Mouse (Mus musculus) olfactory bulb, adult 2 months (tissue): ENCODE results near the gene Ms4a14. TPM values are rescaled to one million over a fixed set of nuclear protein-coding genes. Genes with fewer than 3 reads are reported as not detected.
"Not testable (repeated sequence)": the region's sequence is repeated elsewhere in the genome, so short reads cannot be mapped to it uniquely, and the experiment has no call there.

Experiments used
- H3K27ac ChIP-seq: fragments of 200-500 bp; 2 replicates; pipeline ENCODE4 v1.5.1; 2012; ENCODE audit warnings: low read depth, low read length; ENCODE audit not compliant: insufficient read depth
- H3K4me1 ChIP-seq: fragments of 200-500 bp; 2 replicates; pipeline ENCODE4 v1.6.1; 2012; ENCODE audit warnings: low read length; ENCODE audit not compliant: control insufficient read depth, insufficient read depth
- H3K4me3 ChIP-seq: fragments of 200-500 bp; 2 replicates; pipeline ENCODE4 v1.5.1; 2012; ENCODE audit warnings: mild to moderate bottlenecking, low read depth, low read length, moderate library complexity; ENCODE audit not compliant: insufficient read depth
- CTCF ChIP-seq: fragments of 200-500 bp; IDR thresholded peaks from 2 replicates; pipeline ENCODE4 v1.5.1; 2012; ENCODE audit warnings: low read depth, mild to moderate bottlenecking, low read length, moderate library complexity; ENCODE audit not compliant: insufficient read depth
- POLR2A ChIP-seq: fragments of 200-500 bp; IDR thresholded peaks from 2 replicates; pipeline ENCODE4 v1.6.1; 2012; ENCODE audit warnings: mild to moderate bottlenecking, low read depth, low read length, moderate library complexity; ENCODE audit not compliant: insufficient read depth
- WGBS: fragments of 180-500 bp; shearing (Covaris S2); methylation state at CpG from one replicate; pipeline ENCODE4 v1.1.7; 2018; 5-methylcytosine and 5-hydroxymethylcytosine counted together
- polyA plus RNA-seq: library from polyadenylated mRNA; stranded (reverse); fragments of >200 nt; gene quantifications from 2 replicates; pipeline ENCODE4 v1.2.4, GENCODE M21; 2012; ENCODE audit warnings: low replicate concordance; ENCODE audit not compliant: missing spikeins, insufficient read depth, insufficient read length

Gene Ms4a14
- polyA plus RNA-seq, 1 experiment, result not detected

- Histone ChIP-seq H3K4me1 (no peaks in the 10 kb centered on the region), H3K27ac (no peak overlapping the region), H3K4me3 (no peak overlapping the region)
- TF ChIP-seq CTCF (no peak), POLR2A (no peak)
- WGBS, result 84% methylated on average over 4 of the region's 4 CpGs
Measured at GRCm38 (mm10) chr19:11316786-11317185, 2.5 kb upstream of the Ms4a14 start.

GRCm38 (mm10) chr19:11308888-11309287 is 5.4 kb downstream of the Ms4a14 start:
- no peak overlapping the region for H3K27ac ChIP-seq
- no peak for TF ChIP-seq CTCF
- TF ChIP-seq POLR2A, result no peak
- no peak overlapping the region for H3K4me3 ChIP-seq
- no peaks in the 10 kb centered on the region for H3K4me1 ChIP-seq

GRCm38 (mm10) chr19:11299529-11299928 is 14.7 kb downstream of the Ms4a14 start:
- not testable (repeated sequence) for H3K4me1 ChIP-seq, H3K27ac ChIP-seq, H3K4me3 ChIP-seq
- 36% methylated on average over 4 of the region's 4 CpGs for WGBS

GRCm38 (mm10) chr19:11298939-11299338 is 15.3 kb downstream of the Ms4a14 start:
- Histone ChIP-seq H3K4me3 (no peak overlapping the region), H3K27ac (no peak overlapping the region), H3K4me1 (no peaks in the 10 kb centered on the region)
- TF ChIP-seq POLR2A (no peak), CTCF (no peak)
- 27% methylated on average over 2 of the region's 2 CpGs for WGBS

- not testable (repeated sequence) for H3K27ac ChIP-seq, H3K4me3 ChIP-seq, H3K4me1 ChIP-seq
- WGBS, result 11% methylated on average over 3 of the region's 3 CpGs
Measured at GRCm38 (mm10) chr19:11293616-11294015, 20.6 kb downstream of the Ms4a14 start.

GRCm38 (mm10) chr19:11292990-11293389 is 21.3 kb downstream of the Ms4a14 start:
- 6% methylated on average over 12 of the region's 12 CpGs for WGBS
- Histone ChIP-seq H3K4me1 (no peaks in the 10 kb centered on the region), H3K4me3 (peak overlapping the region; percentile 43), H3K27ac (no peak overlapping the region)
- TF ChIP-seq CTCF (no peak), POLR2A (no peak)

- no peaks in the 10 kb centered on the region for H3K4me1 ChIP-seq
- no peak within 1 kb of the TSS for H3K27ac ChIP-seq
- TF ChIP-seq POLR2A, result no peak
- no peak for TF ChIP-seq CTCF
- H3K4me3 ChIP-seq, result no peak within 1 kb of the TSS
- WGBS, result 91% methylated on average over 2 of the region's 2 CpGs
Measured at GRCm38 (mm10) chr19:11283773-11284172, 30.5 kb downstream of the Ms4a14 start, which contains the start of gene Ms4a5. Gene Ms4a5 (minus strand): TSS chr19:11283873.

GRCm38 (mm10) chr19:11280223-11280622 is 34.0 kb downstream of the Ms4a14 start:
- 84% methylated on average over 3 of the region's 3 CpGs for WGBS
- Histone ChIP-seq H3K27ac (no peak overlapping the region), H3K4me1 (no peaks in the 10 kb centered on the region), H3K4me3 (no peak overlapping the region)
- no peak for TF ChIP-seq CTCF
- TF ChIP-seq POLR2A, result no peak

- H3K27ac ChIP-seq, result no peak overlapping the region
- no peaks in the 10 kb centered on the region for H3K4me1 ChIP-seq
- TF ChIP-seq CTCF, result no peak
- no peak for TF ChIP-seq POLR2A
- no peak overlapping the region for H3K4me3 ChIP-seq
- 76% methylated on average over 5 of the region's 5 CpGs for WGBS
Measured at GRCm38 (mm10) chr19:11276431-11276830, 37.8 kb downstream of the Ms4a14 start.

- TF ChIP-seq POLR2A (no peak), CTCF (no peak)
- Histone ChIP-seq H3K4me3 (no peak overlapping the region), H3K4me1 (no peaks in the 10 kb centered on the region), H3K27ac (no peak overlapping the region)
- 86% methylated on average over 4 of the region's 4 CpGs for WGBS
Measured at GRCm38 (mm10) chr19:11266956-11267355, 47.3 kb downstream of the Ms4a14 start.
